Mouse (Mus musculus) ES-Bruce4 (cell line): ENCODE results near the gene Rpp25l.

Experiments
- CTCF ChIP-seq: IDR thresholded peaks from one replicate; pipeline ENCODE4 v1.8.1; 2011; ENCODE audit warnings: low read depth, low read length
- POLR2A ChIP-seq: IDR thresholded peaks from one replicate; pipeline ENCODE4 v1.8.1; 2011; ENCODE audit warnings: low read length; ENCODE audit not compliant: insufficient read depth

DNA sequence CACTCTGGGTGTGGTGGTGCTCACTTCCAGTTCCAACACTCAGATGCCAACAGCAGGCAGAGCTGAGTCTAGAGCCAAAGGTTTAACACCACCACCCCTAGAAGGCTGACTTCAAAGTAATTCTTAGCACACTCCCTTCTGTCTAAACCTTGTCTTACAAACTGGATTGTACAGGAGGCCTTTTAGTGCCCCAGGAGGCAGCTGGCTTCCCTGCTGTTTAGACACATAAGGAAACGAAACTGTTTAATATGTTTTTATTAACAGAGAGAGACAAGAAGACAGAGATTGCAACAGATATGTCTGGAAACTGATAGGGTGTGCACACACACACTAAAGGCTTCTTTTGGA lies 24.9 kb upstream of the Rpp25l start:
- TF ChIP-seq POLR2A (no peak), CTCF (no peak)
